Mouse (Mus musculus) ES-Bruce4 (cell line): ENCODE data around the gene Cfap299.

Experiments used
- CTCF ChIP-seq: IDR thresholded peaks from one replicate; pipeline ENCODE4 v1.8.1; 2011; ENCODE audit warnings: low read depth, low read length
- EP300 ChIP-seq: IDR thresholded peaks from 2 replicates; pipeline ENCODE4 v1.6.1; 2011; ENCODE audit warnings: low read depth, low read length; ENCODE audit not compliant: insufficient read depth
- POLR2A ChIP-seq: IDR thresholded peaks from one replicate; pipeline ENCODE4 v1.8.1; 2011; ENCODE audit warnings: low read length; ENCODE audit not compliant: insufficient read depth

GRCm38 (mm10) chr5:98561301-98561700, 232.2 kb downstream of the Cfap299 start:
- TF ChIP-seq POLR2A: no peak
- no peak for TF ChIP-seq EP300
- TF ChIP-seq CTCF: no peak
